Mouse (Mus musculus) forebrain, embryonic 10.5 days (tissue): ENCODE data around the gene Marveld3. TPM values are rescaled to one million over a fixed set of nuclear protein-coding genes. Genes with fewer than 3 reads are reported as not detected.

Experiments used
- DNase-seq: peaks from one replicate; pipeline ENCODE4 v3.0.0-alpha.2; 2017; ENCODE audit warnings: low spot score; ENCODE audit errors: extremely low spot score
- H3K27ac ChIP-seq: fragments of 300-500 bp; sonication (generic); 2 replicates; pipeline ENCODE4 v1.5.1; 2016; ENCODE audit warnings: mild to moderate bottlenecking
- H3K27me3 ChIP-seq: fragments of 300-500 bp; sonication (generic); 2 replicates; pipeline ENCODE4 v1.6.1; 2016; ENCODE audit warnings: mild to moderate bottlenecking; ENCODE audit not compliant: poor library complexity, severe bottlenecking
- H3K36me3 ChIP-seq: fragments of 300-500 bp; sonication (generic); replicated peaks from 2 replicates; pipeline ENCODE4 v1.6.1; 2016; ENCODE audit warnings: mild to moderate bottlenecking, moderate library complexity
- H3K4me1 ChIP-seq: fragments of 300-500 bp; sonication (generic); 2 replicates; pipeline ENCODE4 v1.6.1; 2016
- H3K4me3 ChIP-seq: fragments of 300-500 bp; sonication (generic); 2 replicates; pipeline ENCODE4 v1.5.1; 2016; ENCODE audit warnings: mild to moderate bottlenecking, moderate library complexity
- H3K9me3 ChIP-seq: fragments of 300-500 bp; sonication (generic); 2 replicates; pipeline ENCODE4 v1.6.1; 2016; ENCODE audit warnings: mild to moderate bottlenecking, moderate library complexity
- WGBS: fragments of 180-500 bp; shearing (Covaris S2); methylation state at CpG from one replicate; pipeline ENCODE4 v1.1.7; 2016; 5-methylcytosine and 5-hydroxymethylcytosine counted together
- polyA plus RNA-seq: library from polyadenylated mRNA; unstranded; fragments of >200 nt; fragmentation: Nextera tagmentation; extraction: Ambion mirVana; gene quantifications from 2 replicates; pipeline ENCODE4 v1.2.1, GENCODE M21; 2016

Gene Marveld3
- 0.90 and 0.99 TPM in 2 replicates for polyA plus RNA-seq

GRCm38 (mm10) chr8:109961693-109962367, at the start of gene Marveld3:
TSS of gene Marveld3 (minus strand) at chr8:109962203.
- Histone ChIP-seq H3K4me3 (peak within 1 kb of the TSS; percentile 52), H3K27me3 (peaks cover 57% of the 10 kb centered on the region), H3K27ac (peak within 1 kb of the TSS; percentile 56; the same call in 1 of the 2 replicates), H3K4me1 (peaks cover 29% of the 10 kb centered on the region), H3K9me3 (no peaks in the 10 kb centered on the region), H3K36me3 (no peaks in the 10 kb centered on the region)
- DNase-seq, result peak; percentile 53
- WGBS, result 3% methylated on average over 64 of the region's 64 CpGs

- H3K27me3 ChIP-seq, result no peaks in the 10 kb centered on the region
- H3K27ac ChIP-seq, result no peak overlapping the region
- H3K9me3 ChIP-seq, result no peaks in the 10 kb centered on the region
- peak; percentile 50 for DNase-seq
- no peaks in the 10 kb centered on the region for H3K36me3 ChIP-seq
- H3K4me3 ChIP-seq, result no peak overlapping the region
- 36% methylated on average over 5 of the region's 5 CpGs for WGBS
- peaks cover 12% of the 10 kb centered on the region for H3K4me1 ChIP-seq
These were observed 48.9 kb upstream of the Marveld3 start for GRCm38 (mm10) chr8:110010868-110011267.

- Histone ChIP-seq H3K27me3 (no peaks in the 10 kb centered on the region), H3K27ac (no peak overlapping the region), H3K4me1 (peaks cover 12% of the 10 kb centered on the region), H3K4me3 (no peak overlapping the region), H3K9me3 (no peaks in the 10 kb centered on the region), H3K36me3 (no peaks in the 10 kb centered on the region)
- DNase-seq, result no peak
- 72% methylated on average over 8 of the region's 8 CpGs for WGBS
These were observed 47.0 kb upstream of the Marveld3 start for GRCm38 (mm10) chr8:110008995-110009446.

GRCm38 (mm10) chr8:110008228-110008994, 46.4 kb upstream of the Marveld3 start:
- H3K27me3 ChIP-seq, result no peaks in the 10 kb centered on the region
- peaks cover 12% of the 10 kb centered on the region for H3K4me1 ChIP-seq
- no peaks in the 10 kb centered on the region for H3K36me3 ChIP-seq
- no peaks in the 10 kb centered on the region for H3K9me3 ChIP-seq
- DNase-seq, result no peak
- no peak overlapping the region for H3K27ac ChIP-seq
- no peak overlapping the region for H3K4me3 ChIP-seq
- WGBS, result 91% methylated on average over 26 of the region's 26 CpGs

GRCm38 (mm10) chr8:110006312-110007023, 44.5 kb upstream of the Marveld3 start:
- H3K36me3 ChIP-seq, result no peaks in the 10 kb centered on the region
- no peak for DNase-seq
- H3K4me1 ChIP-seq, result peaks cover 12% of the 10 kb centered on the region
- H3K27me3 ChIP-seq, result no peaks in the 10 kb centered on the region
- no peaks in the 10 kb centered on the region for H3K9me3 ChIP-seq
- H3K27ac ChIP-seq, result no peak overlapping the region
- WGBS, result 70% methylated on average over 17 of the region's 17 CpGs
- H3K4me3 ChIP-seq, result no peak overlapping the region

- Histone ChIP-seq H3K9me3 (no peaks in the 10 kb centered on the region), H3K4me3 (no peak overlapping the region), H3K27ac (no peak overlapping the region), H3K4me1 (peaks cover 12% of the 10 kb centered on the region), H3K27me3 (no peaks in the 10 kb centered on the region), H3K36me3 (no peaks in the 10 kb centered on the region)
- WGBS, result 85% methylated on average over 5 of the region's 5 CpGs
- no peak for DNase-seq
These were observed 42.3 kb upstream of the Marveld3 start for GRCm38 (mm10) chr8:110004300-110004699.

- Histone ChIP-seq H3K4me1 (peaks cover 9% of the 10 kb centered on the region), H3K4me3 (no peak overlapping the region), H3K27ac (no peak overlapping the region), H3K27me3 (no peaks in the 10 kb centered on the region), H3K36me3 (no peaks in the 10 kb centered on the region), H3K9me3 (no peaks in the 10 kb centered on the region)
- DNase-seq, result no peak
- WGBS, result 35% methylated on average over 9 of the region's 9 CpGs
These were observed 41.0 kb upstream of the Marveld3 start for GRCm38 (mm10) chr8:110002953-110003352.

GRCm38 (mm10) chr8:109999974-110000373, 38.0 kb upstream of the Marveld3 start:
- Histone ChIP-seq H3K9me3 (no peaks in the 10 kb centered on the region), H3K27ac (no peak overlapping the region), H3K27me3 (no peaks in the 10 kb centered on the region), H3K4me3 (no peak overlapping the region), H3K36me3 (no peaks in the 10 kb centered on the region), H3K4me1 (no peaks in the 10 kb centered on the region)
- WGBS, result 87% methylated on average over 10 of the region's 10 CpGs
- no peak for DNase-seq

GRCm38 (mm10) chr8:109998066-109998465, 36.1 kb upstream of the Marveld3 start:
- Histone ChIP-seq H3K4me3 (no peak overlapping the region), H3K27me3 (no peaks in the 10 kb centered on the region), H3K27ac (no peak overlapping the region), H3K4me1 (no peaks in the 10 kb centered on the region), H3K9me3 (no peaks in the 10 kb centered on the region), H3K36me3 (no peaks in the 10 kb centered on the region)
- DNase-seq, result no peak
- 86% methylated on average over 7 of the region's 7 CpGs for WGBS

GRCm38 (mm10) chr8:109997381-109997780, 35.4 kb upstream of the Marveld3 start:
- no peak for DNase-seq
- Histone ChIP-seq H3K4me1 (no peaks in the 10 kb centered on the region), H3K36me3 (no peaks in the 10 kb centered on the region), H3K9me3 (no peaks in the 10 kb centered on the region), H3K27ac (no peak overlapping the region), H3K27me3 (no peaks in the 10 kb centered on the region), H3K4me3 (no peak overlapping the region)
- 94% methylated on average over 9 of the region's 9 CpGs for WGBS

- no peaks in the 10 kb centered on the region for H3K27me3 ChIP-seq
- no peaks in the 10 kb centered on the region for H3K36me3 ChIP-seq
- no peaks in the 10 kb centered on the region for H3K4me1 ChIP-seq
- no peaks in the 10 kb centered on the region for H3K9me3 ChIP-seq
- H3K27ac ChIP-seq, result no peak overlapping the region
- H3K4me3 ChIP-seq, result no peak overlapping the region
- DNase-seq, result no peak
- WGBS, result 84% methylated on average over 1 of the region's 1 CpGs
These were observed 30.9 kb upstream of the Marveld3 start for GRCm38 (mm10) chr8:109992951-109993350.

GRCm38 (mm10) chr8:109992166-109992565, 30.2 kb upstream of the Marveld3 start:
- no peaks in the 10 kb centered on the region for H3K27me3 ChIP-seq
- 74% methylated on average over 5 of the region's 5 CpGs for WGBS
- no peak for DNase-seq
- H3K9me3 ChIP-seq, result no peaks in the 10 kb centered on the region
- no peaks in the 10 kb centered on the region for H3K4me1 ChIP-seq
- no peaks in the 10 kb centered on the region for H3K36me3 ChIP-seq
- no peak overlapping the region for H3K27ac ChIP-seq
- H3K4me3 ChIP-seq, result no peak overlapping the region

- H3K27ac ChIP-seq, result no peak within 1 kb of the TSS
- H3K36me3 ChIP-seq, result no peaks in the 10 kb centered on the region
- H3K27me3 ChIP-seq, result no peaks in the 10 kb centered on the region
- no peaks in the 10 kb centered on the region for H3K4me1 ChIP-seq
- 88% methylated on average over 8 of the region's 8 CpGs for WGBS
- no peaks in the 10 kb centered on the region for H3K9me3 ChIP-seq
- H3K4me3 ChIP-seq, result no peak within 1 kb of the TSS
- DNase-seq, result no peak
These were observed 28.2 kb upstream of the Marveld3 start, which contains the start of gene Tat for GRCm38 (mm10) chr8:109990224-109990623. TSS of gene Tat (plus strand) at chr8:109990437.
